Mouse (Mus musculus): ENCODE data around the gene Olfr599. TPM values are rescaled to one million over a fixed set of nuclear protein-coding genes. Genes with fewer than 3 reads are reported as not detected.

The Olfr599 gene
- polyA plus RNA-seq (2017; shearing (Covaris generic)): not detected

DNA sequence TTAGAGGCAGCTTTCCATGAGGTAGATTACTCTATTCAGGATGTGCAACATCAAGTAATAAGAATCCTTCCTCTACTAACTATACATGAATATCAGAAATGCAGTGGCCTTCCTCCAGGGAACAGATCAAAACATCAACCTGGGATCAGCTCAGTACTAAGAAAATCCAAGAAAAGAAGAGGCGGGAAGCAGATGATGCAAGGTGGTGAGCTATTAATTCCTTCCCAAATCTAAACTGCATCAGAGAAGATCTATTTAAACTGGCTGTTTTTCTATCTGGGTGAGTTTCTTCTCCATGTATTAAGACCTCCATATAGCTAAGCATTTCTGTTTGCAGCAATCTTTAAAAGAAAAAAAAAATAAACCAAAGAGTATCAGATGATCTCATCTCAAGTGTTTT is at the start of gene Olfr599:
TSS of gene Olfr599 (plus strand) at position 301 of the 400 bp plus-strand sequence.

DNA sequence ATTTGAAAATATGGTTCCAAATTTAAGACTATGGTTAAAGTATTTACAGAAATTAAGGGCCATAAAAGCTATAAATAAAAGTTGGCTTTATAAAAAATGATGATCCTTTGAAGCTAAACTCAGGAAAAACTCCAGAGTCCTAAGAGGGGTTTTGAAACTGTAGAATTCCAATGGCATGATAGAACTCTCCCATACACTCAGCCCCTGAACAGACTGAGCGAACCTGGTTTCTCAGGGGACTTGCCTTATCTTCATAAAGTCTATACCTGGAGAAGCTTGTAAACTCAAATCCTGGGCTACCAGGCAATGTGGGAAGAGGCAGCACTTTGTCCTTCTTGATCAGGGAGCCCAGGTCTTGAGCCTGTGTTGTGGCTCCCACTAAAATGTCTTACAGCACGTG is 30.4 kb upstream of the Olfr599 start, which contains the start of gene Olfr596:
TSS of gene Olfr596 (plus strand) at position 301 of the 400 bp plus-strand sequence.

DNA sequence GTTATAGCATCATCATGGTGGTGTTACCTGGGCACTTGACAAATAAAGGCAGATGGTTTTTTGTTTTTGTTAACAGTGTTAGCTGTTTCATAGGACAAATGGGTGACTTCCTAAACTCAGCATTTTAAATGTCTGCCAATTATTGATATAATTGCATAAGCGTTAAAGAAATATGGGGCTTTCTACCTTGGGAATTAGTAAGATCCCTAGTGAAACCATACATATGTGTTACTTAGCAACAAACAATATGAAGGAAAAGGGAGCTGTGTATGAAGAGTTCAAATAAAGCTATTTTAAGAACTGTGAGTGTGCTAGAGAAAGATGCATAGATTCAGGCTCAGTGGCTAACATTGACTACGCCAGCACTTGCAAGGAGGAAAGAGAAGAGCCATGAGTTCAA is 19.7 kb upstream of the Olfr599 start, which contains the start of gene Olfr597:
TSS of gene Olfr597 (plus strand) at position 301 of the 400 bp plus-strand sequence.

DNA sequence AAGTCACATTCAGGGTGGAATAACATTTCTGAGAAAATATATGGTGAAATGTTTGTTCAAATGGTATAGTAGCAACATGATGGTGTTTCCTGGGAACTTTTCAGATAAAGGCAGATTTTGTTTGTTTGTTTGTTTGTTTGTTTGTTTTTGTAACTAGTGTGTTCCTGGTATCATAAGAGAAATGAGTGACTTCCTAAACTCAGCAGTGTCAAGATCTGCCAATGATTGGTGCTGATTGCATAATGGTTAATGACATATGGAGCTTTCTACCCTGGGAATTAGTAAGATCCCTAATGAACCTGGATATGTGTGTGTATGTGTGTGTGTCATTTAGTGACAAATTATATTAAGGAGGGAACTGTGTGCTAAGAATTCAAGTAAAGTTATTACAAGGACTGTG is 12.4 kb upstream of the Olfr599 start, which contains the start of gene Olfr598:
TSS of gene Olfr598 (plus strand) at position 301 of the 400 bp plus-strand sequence.

DNA sequence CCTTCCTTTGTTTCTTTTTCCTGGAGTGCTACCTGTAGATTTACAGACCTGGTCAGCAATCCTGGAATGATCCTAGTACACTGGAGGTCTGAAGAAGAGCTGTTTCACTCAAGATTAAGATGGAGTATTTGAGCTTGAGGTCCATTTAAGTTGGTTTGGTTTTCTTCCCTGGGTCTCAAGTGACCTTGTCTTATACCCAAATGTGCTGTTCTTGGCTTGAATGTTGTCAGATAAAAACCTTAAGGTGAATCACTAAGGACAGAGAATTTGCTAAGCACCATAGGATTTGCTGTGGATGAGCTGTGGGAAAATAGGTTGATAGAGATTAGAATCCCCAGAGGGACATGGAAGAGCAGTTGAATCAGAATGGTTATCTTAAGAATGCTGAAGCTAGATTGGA is 13.9 kb downstream of the Olfr599 start, which contains the start of gene Olfr600:
TSS of gene Olfr600 (minus strand) at position 101 of the 400 bp plus-strand sequence.

DNA sequence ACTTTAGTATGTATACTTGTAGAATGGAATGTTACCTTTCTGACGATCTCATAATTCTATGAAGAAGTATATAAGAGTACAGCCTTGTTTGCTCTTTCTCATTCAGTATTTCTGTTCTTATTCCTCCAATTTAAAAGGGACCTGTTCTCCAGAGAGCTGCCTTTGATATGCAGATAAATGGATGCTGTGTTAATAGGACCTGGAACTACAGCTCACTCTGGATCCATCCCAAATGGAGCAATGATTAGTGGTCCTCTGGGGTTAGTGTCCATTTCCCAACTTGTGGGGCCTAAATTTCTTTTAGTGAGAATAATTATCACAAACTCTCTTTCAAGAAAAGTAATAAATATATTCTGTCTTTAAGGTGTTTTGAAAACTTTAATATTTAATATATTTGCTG is 26.8 kb downstream of the Olfr599 start, which contains the start of gene Olfr601:
TSS of gene Olfr601 (minus strand) at position 101 of the 400 bp plus-strand sequence.

DNA sequence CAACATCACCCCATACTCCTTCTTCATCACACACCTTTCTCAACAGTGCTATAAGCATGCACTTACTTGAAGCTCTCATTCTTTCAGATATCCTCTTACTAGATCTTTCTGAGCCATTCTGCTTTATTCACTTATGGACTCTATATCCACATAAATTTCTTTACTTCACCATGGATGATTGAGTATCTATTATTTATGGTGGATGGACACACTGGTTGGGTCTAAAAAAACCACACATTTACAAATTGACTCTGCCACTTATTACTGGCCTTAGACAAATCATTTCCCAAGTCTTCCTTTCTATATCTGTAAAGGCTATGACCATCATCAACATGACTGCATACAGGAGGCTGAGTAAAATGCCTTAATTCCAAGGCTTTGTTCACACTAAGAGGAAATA is 50.4 kb downstream of the Olfr599 start, which contains the start of gene Olfr603:
TSS of gene Olfr603 (minus strand) at position 101 of the 400 bp plus-strand sequence.

Other genes with a start within 250 kb of the Olfr599 start
- gene Olfr585, start 238.2 kb upstream of the Olfr599 start, polyA plus RNA-seq (2017; shearing (Covaris generic)): not detected
- not detected for gene Olfr586, start 210.3 kb upstream of the Olfr599 start, polyA plus RNA-seq (2017; shearing (Covaris generic))
- gene Olfr588-ps1, start 195.0 kb upstream of the Olfr599 start, polyA plus RNA-seq (2017; shearing (Covaris generic)): not detected
- gene Olfr589, start 179.6 kb upstream of the Olfr599 start, polyA plus RNA-seq (2017; shearing (Covaris generic)): not detected
- 0.11 TPM for gene Olfr591, start 157.6 kb upstream of the Olfr599 start, polyA plus RNA-seq (2017; shearing (Covaris generic))
- 0.06 TPM for gene Olfr592, start 151.1 kb upstream of the Olfr599 start, polyA plus RNA-seq (2017; shearing (Covaris generic))
- gene Olfr593, start 124.1 kb upstream of the Olfr599 start, polyA plus RNA-seq (2017; shearing (Covaris generic)): not detected
- 0.12 TPM for gene Olfr594, start 118.9 kb upstream of the Olfr599 start, polyA plus RNA-seq (2017; shearing (Covaris generic))
- gene Usp17ld, start 83.4 kb upstream of the Olfr599 start, polyA plus RNA-seq (2017; shearing (Covaris generic)): not detected
- gene Olfr596, start 30.3 kb upstream of the Olfr599 start, polyA plus RNA-seq (2017; shearing (Covaris generic)): 0.27 TPM
- gene Olfr597, start 19.6 kb upstream of the Olfr599 start, polyA plus RNA-seq (2017; shearing (Covaris generic)): not detected
- gene Olfr598, start 12.3 kb upstream of the Olfr599 start, polyA plus RNA-seq (2017; shearing (Covaris generic)): not detected
- not detected for gene Olfr600, start 13.8 kb downstream of the Olfr599 start, polyA plus RNA-seq (2017; shearing (Covaris generic))
- gene Olfr601, start 26.7 kb downstream of the Olfr599 start, polyA plus RNA-seq (2017; shearing (Covaris generic)): not detected
- not detected for gene Olfr603, start 50.3 kb downstream of the Olfr599 start, polyA plus RNA-seq (2017; shearing (Covaris generic))
- gene Usp17lc, start 79.2 kb downstream of the Olfr599 start, polyA plus RNA-seq (2017; shearing (Covaris generic)): not detected
- gene Olfr605, start 109.5 kb downstream of the Olfr599 start, polyA plus RNA-seq (2017; shearing (Covaris generic)): not detected
- gene Olfr606, start 113.1 kb downstream of the Olfr599 start, polyA plus RNA-seq (2017; shearing (Covaris generic)): not detected
- 0.09 TPM for gene Olfr607, start 128.2 kb downstream of the Olfr599 start, polyA plus RNA-seq (2017; shearing (Covaris generic))
- not detected for gene Olfr608, start 134.0 kb downstream of the Olfr599 start, polyA plus RNA-seq (2017; shearing (Covaris generic))
- gene Olfr609, start 162.1 kb downstream of the Olfr599 start, polyA plus RNA-seq (2017; shearing (Covaris generic)): not detected
- not detected for gene Olfr610, start 176.2 kb downstream of the Olfr599 start, polyA plus RNA-seq (2017; shearing (Covaris generic))
- gene Olfr611, start 184.9 kb downstream of the Olfr599 start, polyA plus RNA-seq (2017; shearing (Covaris generic)): not detected
- not detected for gene Olfr612, start 206.8 kb downstream of the Olfr599 start, polyA plus RNA-seq (2017; shearing (Covaris generic))
- gene Olfr613, start 212.2 kb downstream of the Olfr599 start, polyA plus RNA-seq (2017; shearing (Covaris generic)): not detected
- gene Olfr615, start 220.2 kb downstream of the Olfr599 start, polyA plus RNA-seq (2017; shearing (Covaris generic)): not detected
- gene Olfr616, start 233.2 kb downstream of the Olfr599 start, polyA plus RNA-seq (2017; shearing (Covaris generic)): not detected
- not detected for gene Olfr617, start 237.1 kb downstream of the Olfr599 start, polyA plus RNA-seq (2017; shearing (Covaris generic))

Measured in effector memory CD4-positive, alpha-beta T cell, adult 5 months (primary cell).